Mouse (Mus musculus) Patski (cell line): Measurements from ENCODE around the gene Calr. TPM values are rescaled to one million over a fixed set of nuclear protein-coding genes. Genes with fewer than 3 reads are reported as not detected.
A peak's percentile ranks its signal among the peaks of the same experiment; 100 is the strongest.

Experiments
- ATAC-seq: fragments of 100-300 bp; one replicate; pipeline ENCODE4 v1.8.0; 2021
- CTCF ChIA-PET: fragments of 350-600 bp; sonication (Branson Sonifier 250); formaldehyde crosslinking; loops from one replicate; lab custom pipeline; 2022; ENCODE audit warnings: inconsistent platforms; lab: Charles Lee
- POLR2A ChIA-PET: fragments of 350-600 bp; sonication (Branson Sonifier 250); formaldehyde crosslinking; loops from one replicate; lab custom pipeline; 2022; ENCODE audit warnings: antibody characterized with exemption, inconsistent platforms; lab: Charles Lee
- DNase-seq: peaks from one replicate; pipeline ENCODE4 v3.0.0-alpha.2; 2011; ENCODE audit warnings: low read depth, low spot score
- H3K27me3 ChIP-seq: fragments of 371-371 bp; one replicate; pipeline ENCODE4 v1.5.1; 2021
- CTCF ChIP-seq: fragments of 100-300 bp; IDR thresholded peaks from one replicate; pipeline ENCODE4 v1.5.1; 2021
- in situ Hi-C: fragments of 300-500 bp; cut with MboI; formaldehyde crosslinking; loops from 3 replicates; pipeline ENCODE4 v1.11.1; 2018; ENCODE audit warnings: low pct_unique_long_range_greater_than_20kb, mixed read lengths
- polyA plus RNA-seq: library from polyadenylated mRNA; unstranded; gene quantifications from one replicate; pipeline ENCODE4 v1.2.3, GENCODE M21; 2021

The Calr gene
- polyA plus RNA-seq, 1 experiment from 2014 or later, result 1,232 TPM

- in situ Hi-C loops, result no loop called here
- ChIA-PET CTCF (interaction anchor here (0.6 to 1.9 kb wide), 4 partner anchors 8 to 93 kb away, joined by 3 to 8 read pairs (median 4); no protein-coding TSS in a partner anchor), POLR2A (interaction anchor here (0.5 kb wide), 1 partner anchor 114 kb away, joined by 3 read pairs; no protein-coding TSS in a partner anchor)
- no peaks in the 10 kb centered on the region for H3K27me3 ChIP-seq
- ATAC-seq (no peak), DNase-seq (no peak)
- no peak for TF ChIP-seq CTCF
Observed at GRCm38 (mm10) chr8:84822723-84823122, 24.0 kb downstream of the Calr start, which contains the start of gene Dand5. Gene Dand5 (minus strand): TSS chr8:84822823.

- ATAC-seq (no peak), DNase-seq (no peak)
- POLR2A ChIA-PET, result interaction anchor here (1.3 to 1.5 kb wide), 3 partner anchors 87 to 117 kb away, joined by 3 to 6 read pairs (median 4); no protein-coding TSS in a partner anchor
- in situ Hi-C loops, result loop anchor here (5.0 to 10.0 kb wide), 2 partner anchors 119 to 451 kb away; no protein-coding TSS in a partner anchor
- no peak for TF ChIP-seq CTCF
- CTCF ChIA-PET, result interaction anchor here (0.6 to 8.3 kb wide), 25 partner anchors 8 to 223 kb away, joined by 3 to 80 read pairs (median 6); partner anchors contain the start of gene Calr
- H3K27me3 ChIP-seq, result no peaks in the 10 kb centered on the region
Observed at GRCm38 (mm10) chr8:84816117-84816516, 30.6 kb downstream of the Calr start.

- CTCF ChIA-PET, result interaction anchor here (0.6 to 8.3 kb wide), 27 partner anchors 8 to 223 kb away, joined by 3 to 80 read pairs (median 6); partner anchors contain the start of gene Calr
- ATAC-seq (peak; percentile 63), DNase-seq (no peak)
- TF ChIP-seq CTCF, result peak; percentile 98
- POLR2A ChIA-PET, result interaction anchor here (1.3 to 1.5 kb wide), 3 partner anchors 88 to 116 kb away, joined by 3 to 6 read pairs (median 4); no protein-coding TSS in a partner anchor
- in situ Hi-C loops, result loop anchor here (5.0 to 10.0 kb wide), 2 partner anchors 118 to 451 kb away; no protein-coding TSS in a partner anchor
- H3K27me3 ChIP-seq, result no peaks in the 10 kb centered on the region
Observed at GRCm38 (mm10) chr8:84815547-84815946, 31.2 kb downstream of the Calr start.

- H3K27me3 ChIP-seq, result no peaks in the 10 kb centered on the region
- no peak for TF ChIP-seq CTCF
- ATAC-seq (no peak), DNase-seq (no peak)
- CTCF ChIA-PET, result interaction anchor here (1.0 to 8.3 kb wide), 23 partner anchors 9 to 222 kb away, joined by 3 to 80 read pairs (median 7); partner anchors contain the start of gene Calr
- POLR2A ChIA-PET, result interaction anchor here (1.3 to 1.5 kb wide), 3 partner anchors 88 to 115 kb away, joined by 3 to 6 read pairs (median 4); no protein-coding TSS in a partner anchor
- in situ Hi-C loops, result loop anchor here (5.0 to 10.0 kb wide), 3 partner anchors 117 to 450 kb away; no protein-coding TSS in a partner anchor
Observed at GRCm38 (mm10) chr8:84814555-84815441, 31.9 kb downstream of the Calr start.

GRCm38 (mm10) chr8:84814240-84814554 lies 32.5 kb downstream of the Calr start:
- DNase-seq (no peak), ATAC-seq (no peak)
- in situ Hi-C loops, result loop anchor here (5.0 to 10.0 kb wide), 2 partner anchors 222 to 449 kb away; no protein-coding TSS in a partner anchor
- ChIA-PET CTCF (interaction anchor here (1.0 to 8.3 kb wide), 13 partner anchors 9 to 221 kb away, joined by 3 to 80 read pairs (median 8); partner anchors contain the start of gene Calr), POLR2A (interaction anchor here (0.7 to 0.9 kb wide), 2 partner anchors 105 to 176 kb away, joined by 3 read pairs; no protein-coding TSS in a partner anchor)
- no peaks in the 10 kb centered on the region for H3K27me3 ChIP-seq
- no peak for TF ChIP-seq CTCF

- DNase-seq, result no peak
- H3K27me3 ChIP-seq, result no peaks in the 10 kb centered on the region
Observed at GRCm38 (mm10) chr8:84813830-84814229, 32.9 kb downstream of the Calr start.

GRCm38 (mm10) chr8:84813059-84813458 lies 33.7 kb downstream of the Calr start:
- H3K27me3 ChIP-seq, result no peaks in the 10 kb centered on the region
- TF ChIP-seq CTCF, result peak; percentile 87
- in situ Hi-C loops, result loop anchor here (5.0 to 10.0 kb wide), 2 partner anchors 221 to 448 kb away; no protein-coding TSS in a partner anchor
- POLR2A ChIA-PET, result interaction anchor here (0.7 to 1.0 kb wide), 4 partner anchors 28 to 129 kb away, joined by 3 to 5 read pairs (median 3); no protein-coding TSS in a partner anchor
- CTCF ChIA-PET, result interaction anchor here (0.7 to 8.3 kb wide), 20 partner anchors 12 to 228 kb away, joined by 3 to 80 read pairs (median 4); no protein-coding TSS in a partner anchor
- ATAC-seq, result peak; percentile 58
- no peak for DNase-seq

More at GRCm38 (mm10) chr8:84813830-84814229, 32.9 kb downstream of the Calr start:
- TF ChIP-seq CTCF, result no peak
- ATAC-seq, result no peak
- ChIA-PET CTCF (interaction anchor here (0.7 to 8.3 kb wide), 23 partner anchors 10 to 229 kb away, joined by 3 to 80 read pairs (median 4); no protein-coding TSS in a partner anchor), POLR2A (interaction anchor here (0.7 to 1.0 kb wide), 4 partner anchors 33 to 175 kb away, joined by 3 to 5 read pairs (median 3); no protein-coding TSS in a partner anchor)
- in situ Hi-C loops, result loop anchor here (5.0 to 10.0 kb wide), 2 partner anchors 222 to 449 kb away; no protein-coding TSS in a partner anchor

- ChIA-PET CTCF (interaction anchor here (1.1 to 8.3 kb wide), 5 partner anchors 69 to 113 kb away, joined by 3 to 80 read pairs (median 7); no protein-coding TSS in a partner anchor), POLR2A (interaction anchor here (0.9 kb wide), 1 partner anchor 102 kb away, joined by 3 read pairs; no protein-coding TSS in a partner anchor)
- ATAC-seq (no peak), DNase-seq (no peak)
- no peak for TF ChIP-seq CTCF
- H3K27me3 ChIP-seq, result no peaks in the 10 kb centered on the region
- in situ Hi-C loops, result loop anchor here (5.0 to 10.0 kb wide), 2 partner anchors 219 to 447 kb away; no protein-coding TSS in a partner anchor
Observed at GRCm38 (mm10) chr8:84811303-84811702, 35.4 kb downstream of the Calr start.

- no peak for DNase-seq
- ChIA-PET CTCF (interaction anchor here (1.3 to 8.3 kb wide), 4 partner anchors 68 to 103 kb away, joined by 3 to 80 read pairs (median 30); no protein-coding TSS in a partner anchor), POLR2A (interaction anchor here (0.9 kb wide), 1 partner anchor 102 kb away, joined by 3 read pairs; no protein-coding TSS in a partner anchor)
- peak; percentile 50 for ATAC-seq
- H3K27me3 ChIP-seq, result no peaks in the 10 kb centered on the region
- peak; percentile 99 for TF ChIP-seq CTCF
- in situ Hi-C loops, result loop anchor here (5.0 to 10.0 kb wide), 2 partner anchors 219 to 446 kb away; no protein-coding TSS in a partner anchor
Observed at GRCm38 (mm10) chr8:84810896-84811295, 35.8 kb downstream of the Calr start.
